Mouse (Mus musculus) heart, postnatal 0 days (tissue): ENCODE results near the gene Gpr153.

ENCODE experiments used
- CTCF ChIP-seq: IDR thresholded peaks from 2 replicates; pipeline ENCODE4 v1.5.1; 2016; ENCODE audit warnings: antibody characterized with exemption, control low read depth, low read depth
- EP300 ChIP-seq: IDR thresholded peaks from 2 replicates; pipeline ENCODE4 v1.6.1; 2016; ENCODE audit warnings: antibody characterized with exemption, low read depth

- TF ChIP-seq EP300 = no peak
- TF ChIP-seq CTCF = no peak
Measured at GRCm38 (mm10) chr4:152304685-152305084, 30.7 kb downstream of the Gpr153 start.
